Mouse (Mus musculus): ENCODE results near the gene Uncx.

GRCm38 (mm10) chr5:139557531-139558467 lies 14.5 kb downstream of the Uncx start:
- TF ChIP-seq FLI1 (IDR thresholded peaks at IDR 0.05; ENCODE audit: low read length) (no peak), GATA1 (IDR thresholded peaks at IDR 0.05; ENCODE audit: borderline replicate concordance, low read length) (no peak)

Data from megakaryocyte, embryonic 14.5 days (primary cell).